Mouse (Mus musculus): ENCODE data around the gene Adamts18. TPM values are rescaled to one million over a fixed set of nuclear protein-coding genes. Genes with fewer than 3 reads are reported as not detected.

The Adamts18 gene
- polyA plus RNA-seq, 1 experiment from 2014 or later, result 3.5 TPM

GRCm38 (mm10) chr8:113791061-113791460 is 57.5 kb downstream of the Adamts18 start:
- Histone ChIP-seq H3K27ac (ENCODE audit: low read depth, low read length) (no peak overlapping the region), H3K9me3 (ENCODE audit: control insufficient read depth, low read length) (no peaks in the 10 kb centered on the region), H3K4me1 (ENCODE audit: control insufficient read depth, insufficient read depth, low read depth, low read length) (no peaks in the 10 kb centered on the region), H3K4me2 (ENCODE audit: low read length) (no peak overlapping the region), H3K9ac (ENCODE audit: low read depth, low read length) (no peak overlapping the region), H3K36me3 (ENCODE audit: control insufficient read depth, insufficient read depth, low read length) (no peaks in the 10 kb centered on the region), H3K27me3 (replicated peaks; ENCODE audit: control insufficient read depth, insufficient read depth, low read length) (no peaks in the 10 kb centered on the region), H3K4me3 (ENCODE audit: low read length) (no peak overlapping the region)
- no CpG with 5 or more reads among the region's 3 CpGs for WGBS
- ATAC-seq, result no peak

- Histone ChIP-seq H3K9ac (ENCODE audit: low read depth, low read length) (no peak overlapping the region), H3K9me3 (ENCODE audit: control insufficient read depth, low read length) (no peaks in the 10 kb centered on the region), H3K27ac (ENCODE audit: low read depth, low read length) (no peak overlapping the region), H3K27me3 (replicated peaks; ENCODE audit: control insufficient read depth, insufficient read depth, low read length) (no peaks in the 10 kb centered on the region), H3K36me3 (ENCODE audit: control insufficient read depth, insufficient read depth, low read length) (no peaks in the 10 kb centered on the region), H3K4me1 (ENCODE audit: control insufficient read depth, insufficient read depth, low read depth, low read length) (no peaks in the 10 kb centered on the region), H3K4me3 (ENCODE audit: low read length) (no peak overlapping the region), H3K4me2 (ENCODE audit: low read length) (no peak overlapping the region)
- ATAC-seq, result no peak
- no CpG with 5 or more reads among the region's 3 CpGs for WGBS
Measured at GRCm38 (mm10) chr8:113783711-113784110, 64.8 kb downstream of the Adamts18 start.

- Histone ChIP-seq H3K9ac (ENCODE audit: low read depth, low read length) (no peak overlapping the region), H3K4me1 (ENCODE audit: control insufficient read depth, insufficient read depth, low read depth, low read length) (no peaks in the 10 kb centered on the region), H3K27me3 (replicated peaks; ENCODE audit: control insufficient read depth, insufficient read depth, low read length) (no peaks in the 10 kb centered on the region), H3K4me3 (ENCODE audit: low read length) (no peak overlapping the region), H3K4me2 (ENCODE audit: low read length) (no peak overlapping the region), H3K9me3 (ENCODE audit: control insufficient read depth, low read length) (no peaks in the 10 kb centered on the region), H3K36me3 (ENCODE audit: control insufficient read depth, insufficient read depth, low read length) (no peaks in the 10 kb centered on the region), H3K27ac (ENCODE audit: low read depth, low read length) (no peak overlapping the region)
- WGBS, result 59% methylated on average over 2 of the region's 2 CpGs
- no peak for ATAC-seq
Measured at GRCm38 (mm10) chr8:113781554-113781953, 67.0 kb downstream of the Adamts18 start.

- H3K36me3 ChIP-seq (ENCODE audit: control insufficient read depth, insufficient read depth, low read length), result no peaks in the 10 kb centered on the region
- WGBS, result 84% methylated on average over 6 of the region's 6 CpGs
- no peak overlapping the region for H3K4me3 ChIP-seq (ENCODE audit: low read length)
- no peaks in the 10 kb centered on the region for H3K27me3 ChIP-seq (replicated peaks; ENCODE audit: control insufficient read depth, insufficient read depth, low read length)
- H3K27ac ChIP-seq (ENCODE audit: low read depth, low read length), result no peak overlapping the region
- ATAC-seq, result no peak
- no peak overlapping the region for H3K4me2 ChIP-seq (ENCODE audit: low read length)
- no peaks in the 10 kb centered on the region for H3K9me3 ChIP-seq (ENCODE audit: control insufficient read depth, low read length)
- H3K4me1 ChIP-seq (ENCODE audit: control insufficient read depth, insufficient read depth, low read depth, low read length), result no peaks in the 10 kb centered on the region
- H3K9ac ChIP-seq (ENCODE audit: low read depth, low read length), result no peak overlapping the region
Measured at GRCm38 (mm10) chr8:113775361-113775760, 73.2 kb downstream of the Adamts18 start.

- H3K27me3 ChIP-seq (replicated peaks; ENCODE audit: control insufficient read depth, insufficient read depth, low read length), result no peaks in the 10 kb centered on the region
- no peaks in the 10 kb centered on the region for H3K36me3 ChIP-seq (ENCODE audit: control insufficient read depth, insufficient read depth, low read length)
- H3K4me3 ChIP-seq (ENCODE audit: low read length), result no peak overlapping the region
- no peaks in the 10 kb centered on the region for H3K4me1 ChIP-seq (ENCODE audit: control insufficient read depth, insufficient read depth, low read depth, low read length)
- no peak overlapping the region for H3K27ac ChIP-seq (ENCODE audit: low read depth, low read length)
- no peaks in the 10 kb centered on the region for H3K9me3 ChIP-seq (ENCODE audit: control insufficient read depth, low read length)
- no peak overlapping the region for H3K9ac ChIP-seq (ENCODE audit: low read depth, low read length)
- no peak overlapping the region for H3K4me2 ChIP-seq (ENCODE audit: low read length)
- 68% methylated on average over 8 of the region's 8 CpGs for WGBS
- no peak for ATAC-seq
Measured at GRCm38 (mm10) chr8:113768861-113769410, 79.6 kb downstream of the Adamts18 start.

GRCm38 (mm10) chr8:113765121-113765520 is 83.4 kb downstream of the Adamts18 start:
- ATAC-seq, result no peak
- 52% methylated on average over 4 of the region's 4 CpGs for WGBS
- no peaks in the 10 kb centered on the region; the same call in 1 of the 2 replicates for H3K4me1 ChIP-seq (ENCODE audit: control insufficient read depth, insufficient read depth, low read depth, low read length)
- H3K4me2 ChIP-seq (ENCODE audit: low read length), result no peak overlapping the region
- H3K4me3 ChIP-seq (ENCODE audit: low read length), result no peak overlapping the region
- H3K9ac ChIP-seq (ENCODE audit: low read depth, low read length), result no peak overlapping the region
- no peaks in the 10 kb centered on the region for H3K9me3 ChIP-seq (ENCODE audit: control insufficient read depth, low read length)
- no peaks in the 10 kb centered on the region for H3K27me3 ChIP-seq (replicated peaks; ENCODE audit: control insufficient read depth, insufficient read depth, low read length)
- H3K27ac ChIP-seq (ENCODE audit: low read depth, low read length), result no peak overlapping the region
- H3K36me3 ChIP-seq (ENCODE audit: control insufficient read depth, insufficient read depth, low read length), result no peaks in the 10 kb centered on the region

GRCm38 (mm10) chr8:113763592-113764355 is 84.8 kb downstream of the Adamts18 start:
- Histone ChIP-seq H3K9ac (ENCODE audit: low read depth, low read length) (no peak overlapping the region), H3K9me3 (ENCODE audit: control insufficient read depth, low read length) (no peaks in the 10 kb centered on the region), H3K4me3 (ENCODE audit: low read length) (no peak overlapping the region), H3K27ac (ENCODE audit: low read depth, low read length) (no peak overlapping the region), H3K4me2 (ENCODE audit: low read length) (no peak overlapping the region), H3K36me3 (ENCODE audit: control insufficient read depth, insufficient read depth, low read length) (no peaks in the 10 kb centered on the region), H3K4me1 (ENCODE audit: control insufficient read depth, insufficient read depth, low read depth, low read length) (no peaks in the 10 kb centered on the region; the same call in 1 of the 2 replicates), H3K27me3 (replicated peaks; ENCODE audit: control insufficient read depth, insufficient read depth, low read length) (no peaks in the 10 kb centered on the region)
- ATAC-seq, result no peak
- 60% methylated on average over 10 of the region's 10 CpGs for WGBS

- Histone ChIP-seq H3K9me3 (ENCODE audit: control insufficient read depth, low read length) (no peaks in the 10 kb centered on the region), H3K9ac (ENCODE audit: low read depth, low read length) (no peak overlapping the region), H3K27ac (ENCODE audit: low read depth, low read length) (no peak overlapping the region), H3K4me2 (ENCODE audit: low read length) (no peak overlapping the region), H3K27me3 (replicated peaks; ENCODE audit: control insufficient read depth, insufficient read depth, low read length) (no peaks in the 10 kb centered on the region), H3K4me1 (ENCODE audit: control insufficient read depth, insufficient read depth, low read depth, low read length) (no peaks in the 10 kb centered on the region; the same call in 1 of the 2 replicates), H3K36me3 (ENCODE audit: control insufficient read depth, insufficient read depth, low read length) (no peaks in the 10 kb centered on the region), H3K4me3 (ENCODE audit: low read length) (no peak overlapping the region)
- no peak for ATAC-seq
- WGBS, result 72% methylated on average over 6 of the region's 6 CpGs
Measured at GRCm38 (mm10) chr8:113762101-113762500, 86.4 kb downstream of the Adamts18 start.

GRCm38 (mm10) chr8:113755866-113756265 is 92.7 kb downstream of the Adamts18 start:
- no peaks in the 10 kb centered on the region for H3K4me1 ChIP-seq (ENCODE audit: control insufficient read depth, insufficient read depth, low read depth, low read length)
- 54% methylated on average over 5 of the region's 5 CpGs for WGBS
- no peak overlapping the region for H3K9ac ChIP-seq (ENCODE audit: low read depth, low read length)
- no peaks in the 10 kb centered on the region for H3K36me3 ChIP-seq (ENCODE audit: control insufficient read depth, insufficient read depth, low read length)
- ATAC-seq, result no peak
- no peaks in the 10 kb centered on the region for H3K27me3 ChIP-seq (replicated peaks; ENCODE audit: control insufficient read depth, insufficient read depth, low read length)
- no peak overlapping the region for H3K4me2 ChIP-seq (ENCODE audit: low read length)
- H3K4me3 ChIP-seq (ENCODE audit: low read length), result no peak overlapping the region
- no peaks in the 10 kb centered on the region for H3K9me3 ChIP-seq (ENCODE audit: control insufficient read depth, low read length)
- H3K27ac ChIP-seq (ENCODE audit: low read depth, low read length), result no peak overlapping the region

Data from hindbrain, embryonic 16.5 days (tissue).